Mouse (Mus musculus) layer of hippocampus, postnatal 14 days (tissue): ENCODE measurements around the gene Pak4. TPM values are rescaled to one million over a fixed set of nuclear protein-coding genes. Genes with fewer than 3 reads are reported as not detected.
A peak's percentile ranks its signal among the peaks of the same experiment; 100 is the strongest.

ENCODE experiments used
- DNase-seq, 2 experiments: peaks; one replicate each; pipeline ENCODE4 v3.0.0; 2021 to 2022; ENCODE audit warnings: low spot score in 2 of 2, mixed read lengths in 1 of 2
- total RNA-seq, 2 experiments: library from RNA; stranded (reverse); gene quantifications; 2 replicates each; pipeline ENCODE4 v1.2.3; 2021

Gene Pak4
- total RNA-seq, 2 experiments from 2014 or later = 11.6 to 14.6 TPM

GRCm38 (mm10) chr7:28593206-28594111 lies 4.5 kb downstream of the Pak4 start:
- no peak for DNase-seq

GRCm38 (mm10) chr7:28591862-28592261 lies 6.1 kb downstream of the Pak4 start:
- no peak for DNase-seq

GRCm38 (mm10) chr7:28587644-28588043 lies 10.3 kb downstream of the Pak4 start:
- DNase-seq = no peak

- no peak for DNase-seq
These were observed 11.1 kb downstream of the Pak4 start for GRCm38 (mm10) chr7:28586663-28587411.

GRCm38 (mm10) chr7:28585001-28585400 lies 13.0 kb downstream of the Pak4 start:
- DNase-seq = no peak

- no peak for DNase-seq
These were observed 13.5 kb downstream of the Pak4 start for GRCm38 (mm10) chr7:28584468-28584867.

- DNase-seq = no peak
These were observed 14.2 kb downstream of the Pak4 start for GRCm38 (mm10) chr7:28583570-28584344.

GRCm38 (mm10) chr7:28582841-28583240 lies 15.1 kb downstream of the Pak4 start:
- peak in 1 of 2 experiments; percentile 62 for DNase-seq

GRCm38 (mm10) chr7:28581721-28582120 lies 16.3 kb downstream of the Pak4 start:
- no peak for DNase-seq

- DNase-seq = no peak
These were observed 18.2 kb downstream of the Pak4 start for GRCm38 (mm10) chr7:28579826-28580225.

- no peak for DNase-seq
These were observed 19.4 kb downstream of the Pak4 start for GRCm38 (mm10) chr7:28578543-28579053.

- no peak for DNase-seq
These were observed 20.0 kb downstream of the Pak4 start for GRCm38 (mm10) chr7:28577826-28578542.

- peak in 1 of 2 experiments; percentile 59 for DNase-seq
These were observed 21.6 kb downstream of the Pak4 start for GRCm38 (mm10) chr7:28576271-28576914.

GRCm38 (mm10) chr7:28575597-28575996 lies 22.4 kb downstream of the Pak4 start:
- DNase-seq = peak; percentile 52 to 82

GRCm38 (mm10) chr7:28573236-28573635 lies 24.7 kb downstream of the Pak4 start:
- DNase-seq = no peak

GRCm38 (mm10) chr7:28572689-28573088 lies 25.3 kb downstream of the Pak4 start:
- no peak for DNase-seq

- no peak for DNase-seq
These were observed 26.9 kb downstream of the Pak4 start for GRCm38 (mm10) chr7:28570982-28571682.

- DNase-seq = no peak
These were observed 27.5 kb downstream of the Pak4 start for GRCm38 (mm10) chr7:28570291-28570981.

- peak; percentile 63 to 79 for DNase-seq
These were observed 29.7 kb downstream of the Pak4 start for GRCm38 (mm10) chr7:28568253-28568652.
